Mouse (Mus musculus) adrenal gland, adult 8-10 months (tissue): ENCODE results near the gene Fam57b. TPM values are rescaled to one million over a fixed set of nuclear protein-coding genes. Genes with fewer than 3 reads are reported as not detected.
"Not testable (repeated sequence)": the region's sequence is repeated elsewhere in the genome, so short reads cannot be mapped to it uniquely, and the experiment has no call there.

Experiments
- DNase-seq: peaks from one replicate; pipeline ENCODE4 v3.0.0; 2022
- total RNA-seq, 4 experiments: library from RNA; stranded (reverse); gene quantifications; 2 replicates each; pipeline ENCODE4 v1.2.4; 2022

Fam57b gene
- total RNA-seq, 4 experiments from 2014 or later, result 9.4 to 16.7 (median 13.8) TPM

DNA sequence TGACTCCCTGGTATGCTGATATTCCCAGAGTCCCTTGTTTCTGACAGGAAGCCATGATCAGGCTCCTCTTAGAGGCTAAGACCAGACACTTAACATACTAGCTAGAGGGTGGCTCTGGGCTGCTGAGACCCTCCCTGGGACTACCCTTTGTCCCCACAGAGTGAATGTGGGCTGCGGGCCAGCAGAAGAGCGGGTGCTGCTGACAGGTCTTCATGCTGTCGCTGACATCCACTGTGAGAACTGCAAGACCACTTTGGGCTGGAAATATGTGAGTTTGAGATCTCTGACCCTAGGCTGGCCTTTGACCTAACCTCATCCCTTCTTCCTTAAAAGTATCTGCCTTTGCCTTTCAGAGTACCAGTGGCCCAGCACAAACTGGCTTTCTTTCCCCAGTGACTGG, 19.3 kb upstream of the Fam57b start:
- DNase-seq, result no peak

DNA sequence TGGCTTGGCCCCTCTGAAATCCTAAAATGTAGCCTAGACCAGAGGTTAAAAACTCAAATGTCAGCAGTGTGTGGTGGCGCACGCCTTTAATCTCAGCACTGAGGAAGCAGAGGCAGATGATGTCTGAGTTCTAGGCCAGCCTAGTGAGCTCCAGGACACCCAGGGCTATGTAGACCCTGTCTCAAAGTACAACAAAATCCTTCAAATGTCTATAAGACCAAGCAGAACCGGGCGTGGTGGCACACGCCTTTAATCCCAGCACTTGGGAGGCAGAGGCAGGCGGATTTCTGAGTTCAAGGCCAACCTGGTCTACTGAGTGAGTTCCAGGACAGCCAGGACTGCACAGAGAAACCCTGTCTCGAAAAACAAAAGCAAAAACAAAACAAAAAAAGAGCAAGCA, 18.4 kb upstream of the Fam57b start:
- not testable (repeated sequence) for DNase-seq

DNA sequence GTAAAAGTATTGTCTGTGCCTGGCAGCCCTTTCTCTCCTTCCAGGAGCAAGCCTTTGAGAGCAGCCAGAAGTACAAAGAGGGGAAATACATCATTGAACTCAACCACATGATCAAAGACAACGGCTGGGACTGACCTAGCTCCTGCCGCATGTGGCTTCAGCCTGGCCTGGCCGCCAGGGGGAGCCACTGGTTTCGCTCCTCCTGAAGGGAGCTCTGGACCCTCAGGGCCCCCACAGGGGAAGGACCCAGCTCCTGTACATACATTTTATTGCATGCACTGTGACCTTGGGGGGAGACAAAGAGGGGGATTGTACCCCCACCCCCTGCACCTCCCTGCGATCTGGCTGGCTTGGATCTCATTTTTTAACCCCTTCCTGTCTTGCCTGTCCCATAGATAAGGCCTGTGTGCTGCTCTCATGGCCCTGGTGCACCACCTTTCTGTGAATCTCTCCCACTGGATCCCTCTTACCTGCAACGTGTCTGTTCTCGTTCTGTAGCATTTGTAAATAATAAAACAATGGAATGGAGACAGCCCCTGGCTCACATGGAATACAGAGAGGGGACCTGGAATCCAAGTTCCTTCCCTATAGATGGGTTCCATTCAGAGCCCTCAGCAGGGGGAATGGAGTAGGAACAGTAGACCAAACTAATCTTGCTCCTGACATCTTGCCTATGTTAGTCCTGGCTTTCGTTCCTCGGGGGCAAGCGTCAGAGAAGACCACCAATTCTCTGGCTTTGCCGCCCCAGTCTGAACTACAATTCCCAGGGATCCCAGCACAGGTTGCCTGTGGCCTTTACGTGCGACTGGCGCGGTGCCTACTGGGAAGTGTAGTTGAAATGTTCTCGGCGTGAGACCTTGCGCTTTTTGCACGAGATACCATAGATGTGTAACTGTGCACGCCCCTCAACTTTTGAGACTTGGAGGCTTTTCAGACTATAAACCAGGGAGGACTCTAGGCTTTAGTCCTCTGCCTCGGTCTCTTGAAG, 17.2 kb upstream of the Fam57b start:
- peak; percentile 80 for DNase-seq

DNA sequence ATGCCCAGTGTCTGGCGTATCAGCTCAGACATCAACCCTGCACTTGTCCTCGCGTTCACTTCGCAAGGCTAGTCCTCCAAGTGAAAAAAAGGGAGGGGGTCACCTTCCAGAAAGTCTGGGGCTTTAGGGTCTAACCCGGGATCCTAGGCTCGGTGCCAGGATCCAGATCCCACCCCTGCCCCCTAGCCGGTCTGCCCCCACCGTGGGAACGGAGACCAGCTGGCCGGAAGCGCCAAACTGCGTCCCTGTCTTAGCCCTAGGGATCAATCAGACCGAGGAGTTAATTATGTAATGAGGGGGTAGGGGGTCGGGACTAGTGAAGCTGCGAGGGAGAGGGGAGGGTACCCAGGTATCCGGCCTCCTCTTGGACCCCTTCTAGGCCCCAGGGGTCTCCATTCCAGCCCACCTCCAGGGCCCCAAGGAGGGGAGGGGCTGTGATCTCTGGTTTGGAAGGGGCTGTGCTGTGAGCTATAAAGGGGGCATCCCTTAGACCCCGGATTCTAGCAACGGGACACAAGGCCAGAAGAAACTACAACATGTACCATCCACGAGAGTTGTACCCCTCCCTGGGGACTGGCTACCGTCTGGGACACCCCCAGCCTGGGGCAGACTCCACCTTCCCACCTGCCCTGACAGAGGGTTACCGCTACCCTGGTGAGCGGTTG, 16.4 kb upstream of the Fam57b start, which contains the start of gene Tbx6:
Gene Tbx6 (plus strand): TSS at position 513 of the 665 bp plus-strand sequence.
- DNase-seq, result no peak

DNA sequence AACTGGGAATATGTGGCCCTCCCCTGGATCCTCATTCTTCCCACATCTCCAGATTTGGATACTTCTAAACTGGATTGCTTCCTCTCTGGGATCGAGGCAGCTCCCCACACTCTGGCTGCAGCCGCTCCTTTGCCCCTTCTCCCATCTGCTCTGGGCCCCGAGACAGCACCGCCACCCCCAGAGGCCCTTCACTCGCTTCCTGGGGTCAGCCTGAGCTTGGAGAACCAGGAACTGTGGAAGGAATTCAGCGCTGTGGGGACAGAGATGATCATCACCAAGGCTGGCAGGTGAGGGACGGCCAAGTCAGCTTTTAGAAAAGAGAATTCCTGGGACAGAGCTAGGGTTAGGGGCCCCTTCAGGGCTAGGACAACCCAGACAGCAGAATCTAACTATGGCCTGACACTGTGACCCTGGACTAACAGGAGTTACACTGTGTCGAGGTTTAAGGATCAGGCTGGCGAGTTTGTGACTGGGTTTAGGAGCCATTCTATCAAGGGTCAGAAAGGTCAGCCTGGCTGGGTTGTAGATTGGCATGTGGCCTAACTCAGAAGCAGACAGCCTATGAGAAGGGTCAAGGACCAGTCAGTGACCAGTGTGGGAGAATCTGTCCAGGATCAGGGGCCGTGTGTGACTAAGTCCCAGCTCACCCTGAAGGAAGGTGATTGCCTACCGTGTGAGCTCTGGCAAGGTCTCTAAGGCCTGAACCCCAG, 15.7 kb upstream of the Fam57b start:
- DNase-seq, result no peak

DNA sequence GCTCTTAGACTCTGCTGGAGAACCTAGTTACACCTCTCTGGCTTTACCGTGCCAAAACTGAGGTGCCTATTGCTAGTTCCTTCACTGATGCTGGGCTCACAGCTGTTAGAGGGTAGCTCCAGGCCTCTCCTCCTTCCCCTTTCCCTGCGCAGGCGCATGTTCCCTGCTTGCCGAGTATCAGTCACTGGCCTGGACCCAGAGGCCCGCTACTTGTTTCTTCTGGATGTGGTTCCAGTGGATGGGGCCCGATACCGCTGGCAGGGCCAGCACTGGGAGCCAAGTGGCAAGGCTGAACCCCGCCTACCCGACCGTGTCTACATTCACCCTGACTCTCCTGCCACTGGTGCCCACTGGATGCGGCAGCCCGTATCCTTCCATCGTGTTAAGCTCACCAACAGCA, 14.8 kb upstream of the Fam57b start:
- no peak for DNase-seq

DNA sequence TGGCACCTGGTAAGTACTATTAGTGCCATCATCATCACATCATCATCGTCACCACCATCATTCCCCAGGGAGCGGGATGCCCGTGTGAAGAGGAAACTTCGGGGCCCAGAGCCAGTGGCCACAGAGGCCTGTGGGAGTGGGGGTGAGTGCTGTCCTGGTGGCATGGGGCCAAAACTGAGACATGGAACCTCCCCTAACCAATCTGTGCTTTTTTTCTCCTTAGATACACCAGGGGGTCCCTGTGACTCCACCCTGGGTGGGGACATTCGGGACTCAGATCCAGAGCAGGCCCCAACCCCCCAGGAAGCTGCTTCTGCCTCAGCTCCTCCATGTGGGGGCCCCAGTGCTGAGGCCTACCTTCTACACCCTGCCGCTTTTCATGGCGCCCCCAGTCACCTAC, 13.0 kb upstream of the Fam57b start:
- DNase-seq, result no peak

DNA sequence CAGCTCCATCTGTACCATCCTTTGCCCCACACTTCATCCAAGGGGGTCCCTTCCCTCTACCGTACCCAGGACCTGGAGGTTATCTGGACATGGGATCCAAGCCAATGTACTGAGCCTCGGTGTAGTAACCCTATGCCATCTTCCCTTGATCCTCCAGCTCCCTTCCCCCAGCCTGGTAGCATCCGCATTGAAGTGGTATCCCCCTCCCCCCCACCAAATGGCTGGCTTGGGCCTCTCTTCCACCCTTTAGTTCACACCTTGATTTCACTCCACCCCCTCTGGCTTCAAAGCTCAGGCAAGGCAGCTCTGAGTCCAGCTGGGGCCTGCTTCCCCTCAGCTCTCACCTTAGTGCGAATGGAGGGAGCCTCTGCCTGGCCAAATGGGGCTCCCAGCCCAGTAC, 12.4 kb upstream of the Fam57b start:
- no peak for DNase-seq

DNA sequence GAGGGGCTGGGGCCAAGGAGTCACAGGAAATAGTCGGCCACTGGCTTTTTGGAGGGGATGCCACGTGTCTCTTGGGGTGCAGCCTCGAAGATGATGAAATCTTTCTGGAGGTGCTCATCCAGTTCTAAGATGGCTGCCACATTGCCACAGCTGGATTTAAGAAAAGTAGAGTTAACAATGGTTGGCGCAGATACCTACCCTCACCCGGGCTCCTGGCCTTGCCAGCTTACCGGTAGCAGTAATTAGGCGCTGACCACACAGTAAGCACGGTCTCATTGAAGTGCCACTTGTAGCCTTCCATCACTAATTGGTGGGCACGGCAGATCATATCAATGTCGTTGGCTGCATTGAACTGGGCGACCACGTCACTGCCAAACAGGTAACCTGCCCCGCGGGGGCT, 11.3 kb upstream of the Fam57b start:
- no peak for DNase-seq

DNA sequence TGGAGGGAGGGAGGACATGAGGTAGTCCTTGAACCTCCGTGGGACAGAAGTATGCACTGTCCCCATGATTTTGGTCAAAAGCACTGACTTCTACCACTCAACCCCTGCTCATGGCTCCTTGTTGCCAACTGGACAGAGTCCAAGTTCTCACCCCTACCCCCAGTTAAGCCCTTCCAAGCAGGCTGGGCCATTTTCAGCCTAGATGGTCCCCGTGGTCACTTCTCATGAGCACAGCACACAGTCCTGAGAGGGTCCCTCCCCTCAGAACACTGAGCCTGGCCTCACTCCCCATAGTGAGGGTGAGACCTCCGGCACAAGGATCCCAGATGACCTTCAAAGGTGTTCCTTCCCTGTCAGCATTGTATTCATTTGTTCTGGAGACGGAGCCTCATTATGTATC, 8.3 kb upstream of the Fam57b start:
- no peak for DNase-seq

DNA sequence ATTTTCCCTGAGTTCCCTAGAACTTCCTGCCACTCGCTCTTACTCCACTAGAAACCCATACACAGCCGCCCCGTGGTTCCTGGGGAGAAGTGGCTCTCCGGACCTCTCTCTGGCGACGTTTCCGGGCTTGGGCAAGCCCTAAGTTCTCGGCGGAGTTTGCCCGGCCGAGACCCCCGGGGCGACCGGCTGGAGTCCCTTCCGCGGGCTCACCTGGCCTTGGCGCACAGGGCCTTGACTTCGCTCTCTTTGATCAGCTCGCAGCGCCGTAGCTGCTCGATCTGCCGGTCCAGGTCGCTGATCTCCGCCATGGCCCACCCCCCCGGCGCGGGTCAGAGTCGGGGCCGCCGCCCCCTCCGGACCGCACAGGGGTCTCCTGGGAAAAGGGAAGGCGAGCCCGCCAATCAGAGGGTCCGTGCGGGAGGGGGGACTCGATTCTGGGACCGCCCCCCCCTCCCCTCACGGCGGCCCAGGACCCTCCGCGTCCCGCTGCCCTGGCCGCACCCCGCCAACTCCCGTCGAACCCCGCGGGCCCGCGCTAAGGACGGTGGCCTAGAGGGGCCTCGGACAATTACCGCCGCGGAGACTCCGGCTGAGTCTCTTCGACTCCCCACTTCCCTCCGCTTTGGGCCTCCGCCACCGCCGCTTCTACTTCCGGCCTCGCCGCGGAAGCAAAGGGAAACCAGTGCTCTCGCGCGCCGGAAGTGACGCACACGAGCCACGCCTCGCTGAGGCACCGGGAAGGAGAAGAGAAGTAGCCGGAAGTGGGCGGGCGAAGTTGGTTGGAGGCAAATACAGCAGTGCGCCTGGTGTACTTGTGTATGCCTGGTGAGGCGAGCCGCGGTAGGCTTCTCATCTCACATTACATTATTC, 5.4 kb upstream of the Fam57b start, which contains the start of gene Ppp4c:
Gene Ppp4c (minus strand): TSS at position 646 of the 870 bp plus-strand sequence.
- DNase-seq, result peak; percentile 95

DNA sequence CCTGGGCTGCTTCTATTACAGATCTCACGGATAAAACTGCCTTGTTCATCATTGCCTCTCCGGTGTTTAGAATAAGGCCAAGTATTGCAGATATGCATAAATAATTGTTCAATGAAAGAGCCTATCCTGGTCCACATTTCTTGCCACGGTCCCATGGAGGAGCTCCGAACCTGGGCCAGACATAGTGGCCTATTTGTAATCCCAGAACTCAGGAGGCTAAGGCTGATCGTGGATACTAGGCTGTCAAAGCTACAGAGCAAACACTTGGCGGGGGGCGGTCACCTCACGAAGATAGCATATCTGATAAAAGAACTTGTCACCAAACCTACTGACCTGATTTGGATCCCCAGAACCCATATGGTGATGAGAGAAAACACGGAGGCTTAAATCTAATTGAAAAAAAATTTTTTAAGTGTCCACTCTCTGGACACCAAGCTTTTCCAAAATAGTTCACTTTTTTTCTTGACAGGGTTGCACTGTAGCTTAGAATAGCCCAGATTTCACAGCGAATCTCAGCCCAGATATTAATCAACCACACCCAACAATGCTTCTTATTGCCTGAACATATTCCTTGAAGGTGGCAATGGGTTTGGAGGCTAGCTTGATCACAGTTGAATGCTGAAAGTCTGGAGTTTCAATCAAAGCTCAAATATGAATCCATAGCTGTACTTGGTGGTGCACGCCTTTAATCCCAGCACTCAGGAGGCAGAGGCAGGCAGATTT, 4.6 kb upstream of the Fam57b start:
- DNase-seq, result no peak

DNA sequence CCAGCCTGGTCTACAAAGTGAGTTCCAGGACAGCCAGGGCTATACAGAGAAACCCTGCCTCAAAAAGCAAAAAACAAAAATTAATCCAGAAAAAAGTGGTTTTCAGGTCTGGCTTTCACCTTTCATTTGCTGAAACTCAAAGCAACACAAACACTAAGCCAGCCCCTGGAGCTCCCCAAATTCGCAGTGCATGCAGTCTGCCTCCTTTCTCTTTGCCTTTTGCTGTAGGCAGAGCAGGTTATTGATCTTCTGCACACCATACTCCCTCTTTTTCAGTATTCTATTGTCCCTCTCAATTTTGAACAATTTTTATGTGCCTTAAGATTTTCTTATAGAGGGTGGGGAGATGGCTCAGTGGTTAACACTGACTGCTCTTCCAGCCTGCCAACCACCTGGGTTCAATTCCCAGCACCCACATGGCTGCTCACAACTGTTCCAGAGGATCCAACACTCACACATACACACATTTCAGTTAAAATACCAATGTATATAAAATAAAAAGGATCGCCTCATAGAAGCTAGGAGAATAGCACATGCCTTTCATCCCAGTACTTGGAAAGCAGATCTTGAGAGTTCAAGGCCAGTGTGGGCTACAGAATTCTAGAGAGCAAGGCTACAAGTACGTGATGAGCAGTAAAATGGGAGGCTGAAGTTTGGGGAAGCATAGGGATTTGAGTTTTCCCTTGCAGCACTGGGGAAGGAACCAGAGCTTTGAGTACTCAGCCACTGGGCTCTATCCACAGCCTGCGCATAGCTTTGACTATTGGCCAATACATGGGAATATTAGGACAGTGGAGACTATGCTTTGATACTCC, 3.8 kb upstream of the Fam57b start:
- DNase-seq, result no peak

DNA sequence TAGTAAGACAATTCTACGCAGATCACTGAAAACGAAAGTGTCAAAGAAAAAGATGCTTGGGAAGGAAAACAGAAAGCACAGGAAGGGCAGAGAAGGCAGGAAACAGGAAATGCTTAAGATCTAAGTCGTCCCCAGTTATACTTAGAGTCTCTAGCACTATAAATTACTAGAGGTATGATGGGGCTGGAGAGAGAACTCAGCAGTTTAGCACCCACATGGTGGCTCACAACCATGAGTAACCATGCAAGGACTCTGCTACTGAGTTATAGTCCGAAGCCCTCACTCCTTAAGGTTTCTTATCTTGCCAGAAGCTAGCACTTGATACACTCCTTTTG, 3.2 kb upstream of the Fam57b start:
- no peak for DNase-seq

DNA sequence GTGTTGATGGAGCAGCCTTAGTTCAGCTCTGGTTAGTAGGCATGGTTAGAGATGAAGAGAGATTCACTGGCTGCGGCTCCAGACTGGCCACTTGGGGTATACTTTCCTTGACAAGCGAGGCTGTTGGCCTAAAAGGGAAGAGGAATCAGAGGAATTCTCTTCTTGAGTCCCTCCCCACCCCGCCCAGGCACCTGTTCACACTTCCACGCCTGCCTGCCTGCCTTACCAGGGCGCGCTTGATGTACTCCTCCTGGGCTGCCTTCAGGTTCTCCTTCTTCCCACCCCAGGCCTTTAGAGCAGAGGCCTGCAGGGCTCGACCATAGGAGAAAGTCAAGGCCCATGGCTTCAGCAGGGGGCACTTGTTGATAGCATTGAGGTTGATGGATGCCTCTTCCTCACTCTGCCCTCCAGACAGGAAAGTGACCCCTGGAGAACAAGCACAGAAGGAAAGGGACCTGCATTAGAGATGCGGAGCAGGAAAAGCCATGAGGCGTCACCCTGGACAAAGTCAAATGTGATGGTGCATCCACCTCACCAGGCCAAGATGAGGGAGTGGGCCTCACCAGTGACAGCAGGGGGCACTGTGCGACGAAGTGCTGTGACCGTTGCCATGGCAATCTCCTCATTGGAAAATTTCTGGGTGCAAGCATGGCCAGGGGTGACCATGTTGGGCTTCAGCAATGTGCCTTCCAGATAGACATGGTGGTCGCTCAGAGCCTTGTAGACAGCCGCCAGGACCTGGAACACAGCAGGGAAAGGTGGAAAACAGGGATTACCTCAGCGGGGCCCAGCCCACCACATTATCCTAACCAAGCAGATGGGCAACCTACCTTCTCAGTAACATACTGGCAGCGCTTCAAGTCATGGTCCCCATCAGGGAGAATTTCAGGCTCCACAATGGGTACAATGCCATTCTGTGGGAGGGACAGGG, 1.8 kb upstream of the Fam57b start:
- DNase-seq, result no peak

DNA sequence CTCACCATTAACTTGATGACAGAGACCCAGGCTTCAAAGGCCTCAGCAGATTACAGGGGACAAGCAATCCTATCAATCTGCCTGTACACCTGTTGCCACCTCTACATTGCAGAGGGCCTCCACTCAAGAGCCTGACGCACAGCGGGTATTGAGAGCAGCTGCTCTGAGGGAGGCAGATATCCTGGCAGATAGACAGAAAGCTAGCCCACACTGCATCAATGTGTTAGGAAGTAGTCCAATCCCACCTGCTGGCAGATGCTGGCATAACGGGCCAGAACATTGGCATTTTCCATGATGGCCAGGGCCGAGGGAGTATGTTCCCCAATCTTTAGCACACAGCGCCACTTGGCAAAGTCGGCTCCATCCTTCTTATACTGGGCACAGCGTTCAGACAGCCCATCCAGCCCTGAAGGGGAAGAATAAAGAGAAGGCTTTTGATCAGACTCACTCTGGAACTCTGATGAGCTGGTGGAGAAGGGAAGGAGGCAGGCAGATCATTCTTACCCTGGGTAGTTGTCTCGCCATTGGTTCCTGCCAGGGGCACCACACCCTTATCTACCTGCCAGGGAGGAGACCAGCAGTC, 1.0 kb upstream of the Fam57b start:
- no peak for DNase-seq

DNA sequence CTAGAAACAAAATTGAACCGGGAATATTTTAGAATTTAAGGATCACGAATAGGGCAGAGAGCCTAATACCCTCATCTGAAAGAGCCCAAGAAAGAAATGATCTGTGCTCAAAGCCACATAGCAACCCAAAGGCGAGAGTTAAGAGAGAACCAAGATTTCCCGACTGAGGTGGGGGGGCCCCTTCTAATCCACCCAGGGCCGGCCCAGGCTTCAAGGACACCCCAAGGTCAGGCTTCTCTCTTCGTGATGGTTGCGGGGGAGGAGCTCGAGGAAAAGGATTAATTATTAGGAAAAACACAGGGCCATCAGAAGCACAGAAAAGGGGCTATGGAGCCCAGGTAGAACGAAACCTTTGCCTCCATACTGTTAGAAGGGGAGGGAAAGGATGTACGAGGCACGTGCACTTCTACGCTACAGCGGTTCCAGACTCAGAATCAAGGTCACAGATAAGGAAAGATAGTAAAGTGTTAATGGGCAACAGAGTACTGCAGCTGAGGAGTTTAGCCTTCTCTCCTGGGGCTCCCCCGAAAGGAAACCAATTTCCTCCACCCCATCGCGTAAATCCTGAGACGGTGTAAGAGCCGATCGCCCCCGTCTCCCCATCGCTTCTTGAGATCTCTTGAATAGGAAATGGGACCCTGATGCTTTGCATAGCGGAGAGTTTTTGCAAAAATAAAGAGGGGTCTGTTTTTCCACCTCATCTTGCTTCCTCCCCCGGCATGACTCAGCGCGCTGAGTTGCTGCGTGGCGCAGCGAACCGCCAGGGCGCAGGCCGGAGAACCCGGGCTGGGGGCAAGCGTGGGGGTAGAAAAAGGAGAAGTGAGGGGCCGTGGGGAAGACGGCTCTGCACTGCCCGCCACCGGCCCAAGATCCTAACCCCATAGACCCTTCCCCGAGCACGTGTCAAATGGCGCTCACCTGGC, 920 bp downstream of the Fam57b start:
- DNase-seq, result no peak

DNA sequence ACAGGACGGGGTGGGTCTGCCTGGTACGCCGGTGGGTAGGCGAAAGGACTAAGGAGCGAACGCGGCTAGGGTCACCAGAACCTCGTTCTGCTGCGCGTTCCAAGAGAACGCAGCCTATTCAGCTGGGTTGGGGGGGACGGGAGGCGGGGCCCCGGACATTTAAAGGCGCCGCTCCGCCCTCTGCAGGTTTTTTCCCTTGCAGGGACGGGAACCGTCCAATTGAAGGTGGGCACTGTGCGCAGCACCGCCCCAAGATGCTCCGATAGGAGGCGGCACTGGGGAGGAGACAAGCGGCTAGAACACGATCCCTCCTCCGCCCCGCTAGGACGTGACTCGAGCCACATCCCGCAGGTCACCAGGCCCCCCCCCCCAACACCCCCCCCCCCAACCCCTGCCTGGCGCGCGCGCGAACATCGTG, 1.6 kb downstream of the Fam57b start:
- DNase-seq, result peak; percentile 99
